Mouse (Mus musculus): ENCODE results near the gene Psma6. TPM values are rescaled to one million over a fixed set of nuclear protein-coding genes. Genes with fewer than 3 reads are reported as not detected.
A peak's percentile ranks its signal among the peaks of the same experiment; 100 is the strongest.

Gene Psma6
- polyA plus RNA-seq, 1 experiment from 2014 or later = 417 TPM

DNA sequence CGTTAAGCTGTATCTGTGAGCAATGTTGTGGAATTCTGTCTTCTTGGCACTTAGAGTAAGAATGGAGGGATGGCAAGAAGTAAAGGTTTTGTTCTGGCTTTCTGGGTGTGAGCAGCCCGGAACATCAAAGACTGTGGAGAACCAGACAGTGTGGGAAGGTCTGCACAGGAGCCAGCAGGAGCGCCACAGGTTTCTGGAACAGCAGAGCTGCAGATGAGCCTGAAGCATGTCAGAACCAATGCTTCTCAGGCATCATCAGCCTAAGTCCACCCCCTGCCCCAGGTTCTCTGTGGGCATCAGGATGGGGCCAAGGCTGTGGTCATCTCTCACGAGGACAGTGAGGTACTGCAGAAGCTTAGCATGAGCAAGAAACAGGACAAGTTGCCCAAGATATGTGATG is 12.5 kb downstream of the Psma6 start:
- H3K27ac ChIP-seq = no peak overlapping the region
- H3K4me3 ChIP-seq = no peak overlapping the region
- H3K4me1 ChIP-seq = peaks cover 10% of the 10 kb centered on the region
- WGBS = 93% methylated on average over 4 of the region's 4 CpGs
- H3K9me3 ChIP-seq = no peaks in the 10 kb centered on the region
- ATAC-seq (ENCODE audit: low FRiP score, low read depth) = no peak
- no peak overlapping the region for H3K4me2 ChIP-seq (replicated peaks)
- H3K27me3 ChIP-seq (replicated peaks) = no peaks in the 10 kb centered on the region
- no peak overlapping the region for H3K9ac ChIP-seq
- H3K36me3 ChIP-seq = no peaks in the 10 kb centered on the region; the same call in 1 of the 2 replicates

GRCm38 (mm10) chr12:55397544-55398239 is 13.7 kb downstream of the Psma6 start:
- Histone ChIP-seq H3K27ac (no peak overlapping the region), H3K36me3 (no peaks in the 10 kb centered on the region; the same call in 1 of the 2 replicates), H3K4me1 (peaks cover 10% of the 10 kb centered on the region), H3K4me3 (peak overlapping the region; percentile 72), H3K27me3 (replicated peaks) (no peaks in the 10 kb centered on the region), H3K4me2 (replicated peaks) (peak overlapping the region; percentile 78), H3K9ac (peak overlapping the region; percentile 86), H3K9me3 (no peaks in the 10 kb centered on the region)
- no peak for ATAC-seq (ENCODE audit: low FRiP score, low read depth)
- 74% methylated on average over 9 of the region's 9 CpGs for WGBS

DNA sequence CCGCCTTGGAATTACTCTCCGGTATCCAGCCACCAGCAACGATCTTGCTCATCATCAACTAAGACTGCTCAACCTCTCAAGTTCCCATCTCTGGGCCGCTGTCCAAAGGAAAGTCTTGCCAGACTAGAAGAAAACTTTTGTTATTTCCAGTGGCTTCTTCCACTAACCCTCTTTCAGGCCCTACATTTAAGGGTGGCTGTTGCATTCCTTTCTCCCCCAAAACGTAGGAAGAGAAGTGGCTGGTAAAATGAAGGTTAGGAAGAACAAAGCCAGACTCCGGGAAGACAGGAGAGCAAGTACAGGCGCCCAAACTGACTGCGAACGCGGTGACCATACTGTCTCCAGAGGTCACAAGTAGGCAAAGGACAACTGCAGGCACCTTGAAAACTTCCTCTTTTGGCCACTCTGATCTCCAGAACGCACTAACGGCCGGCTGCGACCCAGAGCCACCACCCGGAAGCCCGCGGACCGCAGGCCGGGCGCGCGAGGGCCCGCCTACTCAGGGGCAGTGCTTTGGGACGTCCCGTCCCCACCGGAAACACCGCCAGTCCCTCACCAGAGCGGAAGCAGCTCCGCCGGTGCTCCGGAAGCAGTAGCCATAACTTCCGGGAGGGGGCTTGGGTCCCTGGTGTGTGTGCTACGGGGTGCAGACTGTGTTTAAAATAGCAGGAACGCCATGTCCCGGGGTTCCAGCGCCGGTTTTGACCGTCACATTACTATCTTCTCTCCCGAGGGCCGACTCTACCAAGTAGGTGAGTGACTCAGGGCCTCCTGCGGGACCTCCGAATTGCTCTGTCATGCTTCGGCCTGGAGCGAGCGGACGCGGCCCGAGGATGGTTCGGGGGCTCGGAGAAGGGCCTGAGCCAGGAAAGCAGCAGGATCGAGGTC is 14.5 kb downstream of the Psma6 start:
- no peaks in the 10 kb centered on the region for H3K27me3 ChIP-seq (replicated peaks)
- no peaks in the 10 kb centered on the region for H3K9me3 ChIP-seq
- H3K4me3 ChIP-seq = peak overlapping the region; percentile 72
- peaks cover 10% of the 10 kb centered on the region for H3K4me1 ChIP-seq
- H3K27ac ChIP-seq = peak overlapping the region; percentile 70
- peaks cover 3% of the 10 kb centered on the region for H3K36me3 ChIP-seq
- H3K9ac ChIP-seq = peak overlapping the region; percentile 86
- WGBS = under 1% methylated on average over 51 of the region's 51 CpGs
- peak overlapping the region; percentile 78 for H3K4me2 ChIP-seq (replicated peaks)
- peak; percentile 100 for ATAC-seq (ENCODE audit: low FRiP score, low read depth)

DNA sequence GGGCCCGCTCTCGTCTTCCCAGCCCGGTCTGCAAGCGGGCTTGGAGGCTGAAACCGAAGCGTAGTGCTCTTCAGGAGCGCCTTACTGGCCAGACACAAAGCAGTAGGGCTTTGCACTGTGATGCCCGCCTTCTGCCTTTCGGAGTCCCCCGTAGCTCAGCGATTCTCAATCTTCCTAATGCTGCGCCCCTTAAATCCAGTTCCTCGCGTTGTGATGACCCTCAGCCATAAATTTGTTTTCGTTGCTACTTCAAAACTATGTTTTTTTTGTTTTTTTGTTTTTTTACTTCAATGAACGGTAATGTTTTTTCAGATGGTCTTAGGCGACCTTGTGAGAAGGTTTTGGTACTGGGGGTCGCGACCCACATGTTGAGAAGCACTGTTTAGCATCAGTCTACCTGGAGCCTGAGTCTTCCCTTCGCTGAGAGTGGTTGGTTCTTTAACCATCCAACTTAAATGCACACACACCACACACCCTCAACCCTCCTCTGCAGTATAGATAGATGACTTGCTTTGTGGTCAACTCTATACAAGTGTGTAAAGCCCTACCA is 15.2 kb downstream of the Psma6 start:
- 1% methylated on average over 20 of the region's 20 CpGs for WGBS
- ATAC-seq (ENCODE audit: low FRiP score, low read depth) = peak; percentile 21; the same call in 1 of the 2 replicates
- Histone ChIP-seq H3K9me3 (no peaks in the 10 kb centered on the region), H3K4me1 (peaks cover 10% of the 10 kb centered on the region), H3K4me3 (peak overlapping the region; percentile 72), H3K9ac (peak overlapping the region; percentile 86), H3K36me3 (peaks cover 3% of the 10 kb centered on the region), H3K27me3 (replicated peaks) (no peaks in the 10 kb centered on the region), H3K4me2 (replicated peaks) (peak overlapping the region; percentile 78), H3K27ac (peak overlapping the region; percentile 55)

- ATAC-seq (ENCODE audit: low FRiP score, low read depth) = no peak
These were observed 23.9 kb downstream of the Psma6 start for GRCm38 (mm10) chr12:55407888-55408287.

DNA sequence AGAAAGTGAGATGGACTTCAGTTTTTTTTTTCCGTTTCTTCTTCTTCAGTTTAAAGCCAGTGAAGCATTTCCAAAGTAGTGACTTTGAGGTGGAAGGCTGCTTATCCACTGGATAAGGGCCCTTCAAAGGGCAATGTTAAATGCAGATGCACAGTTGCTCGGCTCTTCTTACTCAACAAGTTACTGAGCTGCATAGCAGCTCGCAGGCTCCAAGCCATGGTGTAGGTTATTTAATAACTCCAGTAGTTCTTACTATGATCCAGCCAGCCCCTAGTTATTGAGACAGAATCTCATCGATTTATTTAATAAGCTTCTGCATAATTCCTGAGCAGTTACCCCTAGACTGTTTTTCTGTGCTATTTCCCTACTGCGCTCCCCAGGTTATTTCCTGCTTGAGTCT is 31.2 kb downstream of the Psma6 start:
- Histone ChIP-seq H3K4me2 (replicated peaks) (no peak overlapping the region), H3K9ac (no peak overlapping the region), H3K27ac (no peak overlapping the region; the same call in 1 of the 2 replicates), H3K27me3 (replicated peaks) (no peaks in the 10 kb centered on the region), H3K4me1 (no peaks in the 10 kb centered on the region), H3K36me3 (peaks cover 78% of the 10 kb centered on the region), H3K4me3 (no peak overlapping the region), H3K9me3 (no peaks in the 10 kb centered on the region)
- ATAC-seq (ENCODE audit: low FRiP score, low read depth) = no peak
- 95% methylated on average over 5 of the region's 5 CpGs for WGBS

More at GRCm38 (mm10) chr12:55407888-55408287, 23.9 kb downstream of the Psma6 start:
- peaks cover 46% of the 10 kb centered on the region for H3K36me3 ChIP-seq
- no peaks in the 10 kb centered on the region for H3K4me1 ChIP-seq
- no peak overlapping the region for H3K27ac ChIP-seq
- no peak overlapping the region for H3K4me2 ChIP-seq (replicated peaks)
- no peak overlapping the region for H3K9ac ChIP-seq
- no peak overlapping the region for H3K4me3 ChIP-seq
- no peaks in the 10 kb centered on the region for H3K27me3 ChIP-seq (replicated peaks)
- 95% methylated on average over 5 of the region's 5 CpGs for WGBS
- H3K9me3 ChIP-seq = no peaks in the 10 kb centered on the region

DNA sequence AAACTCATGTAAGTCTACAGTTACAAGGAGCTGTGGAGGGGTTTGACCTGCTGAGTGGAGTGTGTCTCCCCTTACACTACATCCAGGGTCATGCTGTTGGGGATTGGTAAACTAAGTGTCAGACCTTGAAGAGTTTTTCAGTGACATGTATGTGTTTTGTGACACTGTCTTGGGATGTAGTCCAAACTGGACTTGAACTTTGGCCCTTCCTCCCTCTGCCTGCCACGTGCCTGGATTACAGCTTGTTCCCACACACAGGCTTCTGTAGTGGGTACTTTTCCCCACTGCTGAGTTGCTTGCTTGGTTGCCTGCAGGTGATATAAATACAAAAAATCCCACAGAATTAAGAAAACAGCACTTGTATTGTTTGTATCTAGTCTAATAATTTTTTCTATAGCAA is 31.7 kb downstream of the Psma6 start:
- H3K27me3 ChIP-seq (replicated peaks) = no peaks in the 10 kb centered on the region
- H3K4me2 ChIP-seq (replicated peaks) = no peak overlapping the region
- no peak overlapping the region for H3K27ac ChIP-seq
- no peak overlapping the region for H3K4me3 ChIP-seq
- no peaks in the 10 kb centered on the region for H3K9me3 ChIP-seq
- peaks cover 80% of the 10 kb centered on the region for H3K36me3 ChIP-seq
- no peak for ATAC-seq (ENCODE audit: low FRiP score, low read depth)
- H3K9ac ChIP-seq = no peak overlapping the region
- 96% methylated on average over 1 of the region's 1 CpGs for WGBS
- H3K4me1 ChIP-seq = no peaks in the 10 kb centered on the region

- no peaks in the 10 kb centered on the region for H3K27me3 ChIP-seq (replicated peaks)
- 95% methylated on average over 24 of the region's 24 CpGs for WGBS
- peaks cover 46% of the 10 kb centered on the region for H3K36me3 ChIP-seq
- H3K4me3 ChIP-seq = no peak overlapping the region
- ATAC-seq (ENCODE audit: low FRiP score, low read depth) = no peak
- H3K4me2 ChIP-seq (replicated peaks) = no peak overlapping the region
- H3K27ac ChIP-seq = no peak overlapping the region
- H3K4me1 ChIP-seq = no peaks in the 10 kb centered on the region
- H3K9ac ChIP-seq = no peak overlapping the region
- H3K9me3 ChIP-seq = no peaks in the 10 kb centered on the region
These were observed 36.2 kb downstream of the Psma6 start for GRCm38 (mm10) chr12:55420220-55420619.

- WGBS = 48% methylated on average over 3 of the region's 3 CpGs
- no peaks in the 10 kb centered on the region for H3K27me3 ChIP-seq (replicated peaks)
- H3K9ac ChIP-seq = no peak overlapping the region
- H3K27ac ChIP-seq = no peak overlapping the region
- no peaks in the 10 kb centered on the region for H3K4me1 ChIP-seq
- H3K9me3 ChIP-seq = no peaks in the 10 kb centered on the region
- no peak for ATAC-seq (ENCODE audit: low FRiP score, low read depth)
- H3K36me3 ChIP-seq = peaks cover 30% of the 10 kb centered on the region
- H3K4me2 ChIP-seq (replicated peaks) = no peak overlapping the region
- no peak overlapping the region for H3K4me3 ChIP-seq
These were observed 38.0 kb downstream of the Psma6 start for GRCm38 (mm10) chr12:55422057-55422456.

GRCm38 (mm10) chr12:55426300-55426699 is 42.3 kb downstream of the Psma6 start:
- no peak for ATAC-seq (ENCODE audit: low FRiP score, low read depth)
- 93% methylated on average over 7 of the region's 7 CpGs for WGBS

DNA sequence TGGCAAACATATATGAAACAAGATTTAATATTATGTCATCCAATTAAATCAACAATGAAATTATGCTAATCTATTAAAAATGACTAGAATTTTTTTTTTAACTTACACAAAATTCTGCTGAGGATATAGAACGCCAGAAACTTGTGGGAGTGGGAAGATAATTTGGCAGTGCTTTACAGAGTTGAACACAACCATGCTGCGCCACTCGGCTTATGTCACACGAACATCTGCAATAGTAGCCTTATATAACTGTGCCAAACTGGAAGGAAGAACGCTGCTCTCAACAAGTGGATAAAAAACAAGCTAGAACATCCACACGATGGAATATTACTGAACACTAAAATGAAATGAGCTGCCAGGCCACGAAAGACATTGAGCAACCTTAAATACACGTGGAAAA is 45.2 kb downstream of the Psma6 start:
- Histone ChIP-seq H3K4me1 (no peaks in the 10 kb centered on the region), H3K27ac (no peak overlapping the region), H3K4me2 (replicated peaks) (no peak overlapping the region), H3K27me3 (replicated peaks) (no peaks in the 10 kb centered on the region), H3K36me3 (no peaks in the 10 kb centered on the region), H3K9ac (no peak overlapping the region), H3K9me3 (no peaks in the 10 kb centered on the region), H3K4me3 (no peak overlapping the region)
- no peak for ATAC-seq (ENCODE audit: low FRiP score, low read depth)
- WGBS = 89% methylated on average over 8 of the region's 8 CpGs

More at GRCm38 (mm10) chr12:55426300-55426699, 42.3 kb downstream of the Psma6 start:
- no peaks in the 10 kb centered on the region for H3K27me3 ChIP-seq (replicated peaks)
- H3K9me3 ChIP-seq = no peaks in the 10 kb centered on the region
- H3K27ac ChIP-seq = no peak overlapping the region
- H3K4me2 ChIP-seq (replicated peaks) = no peak overlapping the region
- no peak overlapping the region for H3K9ac ChIP-seq
- no peak overlapping the region for H3K4me3 ChIP-seq
- H3K4me1 ChIP-seq = no peaks in the 10 kb centered on the region
- no peaks in the 10 kb centered on the region for H3K36me3 ChIP-seq

DNA sequence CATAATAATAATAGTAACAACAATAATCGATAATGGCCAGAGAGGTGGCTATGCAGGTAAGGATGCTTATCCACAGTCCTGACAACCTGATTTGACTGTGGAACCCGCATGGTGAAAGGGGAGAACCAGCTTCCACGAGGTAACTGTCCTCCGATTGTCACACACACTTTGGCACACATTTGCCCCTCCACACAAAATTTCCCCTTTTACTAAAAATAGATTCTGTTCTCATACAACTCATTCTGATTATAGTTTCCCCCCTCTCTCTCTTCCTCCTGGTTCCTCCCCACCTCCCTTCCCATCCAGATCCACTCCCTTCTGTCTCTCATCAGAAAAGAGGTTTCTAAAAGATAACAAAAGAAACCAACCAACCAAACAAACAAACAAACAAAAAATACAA is 45.9 kb downstream of the Psma6 start:
- no peaks in the 10 kb centered on the region for H3K27me3 ChIP-seq (replicated peaks)
- H3K4me1 ChIP-seq = no peaks in the 10 kb centered on the region
- H3K4me3 ChIP-seq = no peak overlapping the region
- H3K36me3 ChIP-seq = no peaks in the 10 kb centered on the region
- no peaks in the 10 kb centered on the region for H3K9me3 ChIP-seq
- H3K4me2 ChIP-seq (replicated peaks) = no peak overlapping the region
- WGBS = 90% methylated on average over 4 of the region's 4 CpGs
- H3K27ac ChIP-seq = no peak overlapping the region
- no peak overlapping the region for H3K9ac ChIP-seq
- ATAC-seq (ENCODE audit: low FRiP score, low read depth) = no peak

All from neural tube, embryonic 12.5 days (tissue).